Mouse (Mus musculus): ENCODE data around the gene Vmn1r1.

GRCm38 (mm10) chr1:182110708-182111385 lies 53.4 kb downstream of the Vmn1r1 start:
- TF ChIP-seq CTCF (conservative IDR thresholded peaks at IDR 0.05; ENCODE audit: low read length) (no peak), NANOG (IDR thresholded peaks at IDR 0.05; ENCODE audit: borderline replicate concordance, low read length) (no peak), POU5F1 (IDR thresholded peaks at IDR 0.05; ENCODE audit: borderline replicate concordance, low read length) (no peak)

Data from E14TG2a.4 (cell line).